Mouse (Mus musculus) gastrocnemius, postnatal 25 days (tissue): ENCODE measurements at regions not wholly inside any gene's neighbourhood (a gene's known extent, or its start where the extent isn't known, plus 50 kb on each side); places are given as distances from the start of the nearest gene placed in this dataset.
A peak's percentile ranks its signal among the peaks of the same experiment; 100 is the strongest.

Source experiments
- DNase-seq: peaks from one replicate; pipeline ENCODE4 v3.0.0; 2022

GRCm38 (mm10) chr17:49149896-49150295 is 217.7 kb downstream of the Lrfn2 start:
- DNase-seq = no peak

DNA sequence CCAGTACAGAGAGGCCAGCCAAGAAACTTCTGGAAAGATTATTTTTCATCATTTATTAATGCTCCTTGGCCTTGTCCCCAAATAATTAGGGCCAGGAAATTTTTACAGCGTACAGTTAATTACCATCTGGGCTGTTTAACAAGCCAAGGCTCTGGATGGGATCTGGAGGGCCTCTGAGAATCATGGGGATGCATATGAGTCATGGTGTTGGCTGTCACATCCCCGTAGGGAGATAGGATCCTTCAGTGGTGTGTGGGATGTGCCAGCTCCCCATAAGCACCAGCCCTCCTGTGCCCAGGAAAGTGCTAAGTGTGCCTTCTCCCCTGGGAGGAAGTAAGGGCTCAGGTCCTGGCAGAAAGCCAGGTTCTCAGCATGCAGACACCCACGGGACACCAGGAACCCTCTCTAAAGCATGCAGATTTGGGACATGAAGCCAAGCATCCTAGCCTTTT is 218.8 kb downstream of the Lrfn2 start:
- peak; percentile 34 for DNase-seq

DNA sequence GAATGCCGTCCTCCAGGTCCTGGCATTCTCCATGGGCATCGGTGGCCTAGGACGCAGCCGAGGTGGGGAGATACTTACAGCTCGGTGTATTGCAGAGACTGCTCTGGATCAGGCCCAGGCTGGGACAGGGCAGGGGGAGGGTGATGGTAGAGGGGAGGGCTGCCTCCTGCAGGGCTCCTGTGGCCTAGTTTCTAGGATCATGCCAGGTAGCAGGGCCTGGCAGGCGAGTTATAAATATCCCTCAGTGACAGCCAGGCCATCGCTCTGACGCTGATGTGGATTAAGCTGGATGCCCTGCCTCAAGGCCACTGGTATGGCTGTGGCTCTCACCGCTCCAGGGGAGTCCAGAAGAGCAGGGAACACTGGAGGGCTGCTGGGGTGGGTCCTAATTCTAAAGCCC is 221.8 kb downstream of the Lrfn2 start:
- peak; percentile 23 for DNase-seq

DNA sequence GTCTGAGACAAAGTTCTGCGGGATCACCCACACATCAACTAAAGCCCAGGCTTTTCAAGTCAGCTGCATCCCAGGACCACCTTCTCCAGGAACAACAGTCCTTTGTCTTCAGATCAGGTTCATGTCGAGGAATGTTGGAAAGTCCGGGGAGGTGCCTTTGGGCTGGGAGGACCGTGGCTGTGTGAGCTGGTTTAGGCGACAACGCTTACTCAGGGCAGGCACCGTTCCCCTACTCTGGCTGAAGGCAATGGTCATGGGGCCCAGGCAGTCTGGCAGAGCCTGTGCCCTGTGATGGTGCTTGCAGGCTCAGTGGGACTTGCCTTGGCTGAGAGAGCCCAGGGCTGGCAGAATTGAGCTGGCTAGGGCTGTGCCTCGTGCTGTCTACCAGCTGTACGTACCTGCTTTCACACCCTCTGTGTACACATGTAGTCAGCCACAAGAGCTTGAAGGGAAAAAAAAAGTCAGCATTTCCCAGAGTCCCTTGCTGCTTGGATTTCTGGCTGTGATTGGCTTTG is 222.9 kb downstream of the Lrfn2 start:
- DNase-seq = no peak

DNA sequence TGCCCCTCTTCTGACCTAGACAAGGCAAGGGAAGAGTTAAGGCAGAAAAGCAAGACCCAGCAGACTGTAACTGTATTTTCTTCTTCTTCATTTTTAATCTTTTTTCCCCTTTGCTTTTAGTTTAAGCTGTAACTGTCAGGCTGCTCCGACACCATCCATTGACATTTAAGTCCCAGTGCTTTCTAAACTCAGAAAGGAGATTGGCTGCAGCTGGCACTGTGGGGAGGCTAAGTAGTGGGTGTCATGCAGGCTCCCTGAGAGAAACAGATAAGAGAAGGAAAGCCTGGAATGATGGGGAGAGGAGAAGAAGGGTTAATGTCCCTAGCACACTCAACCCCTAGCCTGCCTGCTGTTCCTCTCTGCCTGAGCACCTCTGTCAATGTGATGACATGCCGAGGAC is 225.4 kb downstream of the Lrfn2 start:
- DNase-seq = no peak

DNA sequence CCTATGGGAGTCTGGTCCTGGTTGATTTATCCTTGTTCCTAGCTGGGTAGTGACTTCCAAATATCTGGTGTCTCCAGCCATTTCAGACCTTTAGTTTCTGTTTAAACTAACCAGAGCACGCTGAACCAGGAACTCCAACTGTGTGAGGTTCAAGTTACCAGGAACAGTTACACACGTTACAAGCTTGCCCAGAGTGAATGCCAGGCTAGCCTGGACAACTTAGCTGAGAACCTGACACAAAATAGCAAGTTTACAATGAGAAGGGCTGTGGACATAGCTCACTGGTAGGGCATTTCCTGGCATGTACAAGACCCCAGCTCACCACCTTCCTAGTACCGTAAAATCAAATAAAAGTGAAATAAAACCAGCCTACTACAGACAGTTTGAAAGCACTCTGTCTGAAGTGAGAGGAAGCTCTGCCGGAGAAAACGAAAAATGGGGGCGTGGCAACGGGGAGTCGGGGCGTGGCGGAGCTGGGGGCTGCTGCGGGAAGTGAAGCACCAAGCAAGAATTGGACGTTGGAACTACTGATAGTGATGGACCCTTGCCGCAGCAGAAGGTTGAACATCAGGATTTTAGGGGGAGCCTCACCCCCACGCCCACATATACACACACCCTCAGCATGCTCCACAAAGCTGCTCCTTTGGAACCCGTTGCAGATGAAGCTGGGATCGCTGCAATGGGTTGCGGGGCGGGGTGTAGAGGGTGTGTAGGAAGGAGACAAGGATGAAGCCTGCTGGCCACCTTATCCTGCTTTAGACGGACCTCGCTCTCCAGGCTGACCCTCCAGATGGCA is 239.3 kb downstream of the Lrfn2 start:
- DNase-seq = peak; percentile 22

- no peak for DNase-seq
Observed at GRCm38 (mm10) chr17:49172052-49172799, 240.0 kb downstream of the Lrfn2 start.

GRCm38 (mm10) chr17:49172800-49173150 is 240.6 kb downstream of the Lrfn2 start:
- DNase-seq = no peak

- no peak for DNase-seq
Observed at GRCm38 (mm10) chr17:49177966-49178731, 246.0 kb downstream of the Lrfn2 start.

DNA sequence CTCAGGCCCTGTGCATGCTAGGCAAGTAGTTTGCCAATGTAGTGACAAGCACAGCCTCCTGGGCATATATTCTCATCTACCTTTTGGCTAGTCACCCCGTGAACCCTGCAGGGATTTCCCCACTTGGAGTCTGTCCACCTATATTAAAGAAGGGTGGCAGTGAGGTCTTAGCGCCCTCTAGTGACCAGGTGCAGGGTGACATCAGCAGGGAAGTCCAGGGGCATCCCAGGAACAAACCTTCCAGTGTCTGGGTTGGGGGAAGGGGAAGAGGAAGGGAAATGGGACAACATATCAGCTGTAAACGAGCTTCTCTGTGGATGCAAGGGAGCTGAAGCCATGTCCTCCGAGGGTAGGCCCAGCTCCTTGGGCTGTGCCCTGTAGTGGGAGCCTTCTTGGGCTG is 245.7 kb upstream of the Mocs1 start:
- DNase-seq = no peak

GRCm38 (mm10) chr17:49183917-49184316 is 244.2 kb upstream of the Mocs1 start:
- no peak for DNase-seq

DNA sequence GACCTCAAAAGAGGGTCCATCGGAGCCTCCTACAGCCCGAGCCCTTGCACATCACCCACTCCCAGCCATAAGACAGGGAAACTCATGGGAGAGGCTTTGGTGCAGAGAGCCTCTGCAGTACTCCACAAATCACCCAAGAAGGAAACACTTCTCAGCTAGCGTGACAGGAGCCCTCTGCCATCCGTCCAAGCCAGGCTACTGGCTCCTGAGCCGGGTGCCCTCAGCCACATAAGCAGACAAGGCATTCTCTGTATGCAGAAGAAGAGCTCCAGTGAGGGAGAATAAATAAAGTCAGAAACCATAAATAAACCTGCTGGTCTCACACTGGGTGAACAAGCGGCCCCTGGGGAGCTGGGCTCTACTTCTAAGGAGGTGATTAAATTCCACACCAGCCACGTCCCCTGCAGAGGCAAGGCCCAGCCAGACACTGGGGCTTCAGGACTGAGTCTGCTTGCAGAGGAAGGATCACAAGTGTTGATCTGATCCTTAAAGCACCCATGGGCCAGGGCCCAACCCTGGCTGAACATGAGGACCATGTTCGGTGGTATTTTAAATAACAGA is 243.0 kb upstream of the Mocs1 start:
- DNase-seq = no peak

- no peak for DNase-seq
Observed at GRCm38 (mm10) chr17:49189765-49190164, 238.4 kb upstream of the Mocs1 start.

DNA sequence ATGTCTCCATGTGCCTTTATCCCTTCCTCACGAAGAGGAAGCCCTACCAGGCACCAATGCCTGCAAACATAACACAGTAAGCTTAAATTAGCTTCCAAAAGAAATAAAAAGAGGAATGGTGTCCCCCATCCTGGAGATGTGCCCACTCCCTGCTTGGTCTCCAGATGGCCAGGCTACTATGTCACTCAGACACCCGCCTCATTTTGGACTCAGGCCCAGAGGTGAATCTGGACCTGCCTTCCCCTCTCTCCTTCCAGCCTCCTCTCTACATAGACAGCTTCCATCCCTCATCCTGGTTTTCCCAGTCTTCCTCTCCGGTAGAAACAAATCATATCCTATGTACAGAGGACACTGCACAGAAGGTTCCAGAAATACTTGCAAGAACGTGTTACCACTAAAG is 237.8 kb upstream of the Mocs1 start:
- DNase-seq = no peak

DNA sequence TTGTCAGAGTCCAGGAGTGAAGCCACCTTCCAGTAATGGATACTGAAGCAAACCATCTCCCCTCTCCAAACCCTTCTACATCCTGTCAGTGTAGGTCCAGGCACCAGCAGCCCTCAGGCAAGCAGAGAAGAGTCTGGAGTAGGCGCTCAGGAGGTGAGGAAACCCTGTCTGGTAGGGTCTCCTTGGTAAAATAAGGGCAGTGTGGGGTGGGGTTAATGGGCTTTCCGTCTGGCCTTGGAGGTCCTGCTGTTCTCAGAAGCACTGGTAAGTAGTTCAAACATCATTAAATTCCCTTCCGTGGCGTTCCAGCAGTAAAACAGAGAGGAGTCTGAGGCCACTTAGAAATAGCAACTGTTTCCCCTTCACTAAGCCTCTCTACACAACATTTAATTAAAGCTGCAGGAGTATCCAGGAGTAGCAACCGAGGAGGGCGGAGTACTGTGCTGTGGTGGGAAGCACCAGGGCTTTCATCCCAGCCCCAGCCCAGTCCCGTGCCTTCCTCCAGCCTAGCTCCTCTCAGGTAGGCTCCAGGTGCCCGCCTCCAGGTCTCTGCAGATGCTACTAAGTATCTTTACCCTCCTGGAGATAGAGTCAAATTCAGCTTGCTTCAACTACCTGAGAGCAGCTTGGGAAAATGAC is 232.0 kb upstream of the Mocs1 start:
- DNase-seq = no peak

DNA sequence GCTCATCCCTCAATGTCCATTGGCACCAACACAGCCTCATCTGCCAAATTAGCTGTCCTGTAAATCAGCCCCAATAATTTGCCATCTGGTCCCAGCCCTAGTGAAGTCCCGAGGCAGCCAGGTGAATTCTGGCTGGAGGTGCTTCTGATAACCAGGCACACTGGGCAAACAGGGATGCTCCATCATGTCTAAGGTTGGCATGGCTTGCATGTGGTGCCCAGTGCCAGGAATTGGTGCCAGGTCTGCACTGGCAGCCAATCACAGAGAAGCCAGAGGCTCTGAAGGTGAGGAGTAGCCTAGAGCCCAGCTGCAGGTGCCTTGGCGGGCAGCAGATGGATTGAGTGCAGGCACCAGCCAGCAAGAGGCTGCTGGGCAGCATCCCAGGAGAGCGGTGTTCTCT is 226.7 kb upstream of the Mocs1 start:
- DNase-seq = no peak

DNA sequence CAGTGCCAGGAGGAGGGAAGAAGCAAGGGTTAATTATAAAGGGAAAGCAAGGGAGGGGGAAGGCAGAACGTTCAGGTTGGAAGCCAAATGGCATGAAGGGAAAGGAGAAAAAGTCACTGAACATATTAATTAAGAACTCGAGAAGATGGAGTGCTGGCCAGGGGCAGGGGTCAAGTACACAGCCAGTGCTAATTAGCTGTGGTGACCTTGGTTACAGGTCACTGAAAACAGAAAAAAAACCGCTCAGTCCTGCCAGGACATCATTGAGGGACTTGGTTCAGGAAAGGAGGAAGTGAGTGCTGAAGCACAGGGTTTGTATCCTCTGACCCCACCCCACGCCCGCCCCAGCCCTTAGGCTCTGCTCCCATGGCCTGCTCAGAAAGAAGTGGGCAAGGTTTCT is 223.1 kb upstream of the Mocs1 start:
- no peak for DNase-seq

DNA sequence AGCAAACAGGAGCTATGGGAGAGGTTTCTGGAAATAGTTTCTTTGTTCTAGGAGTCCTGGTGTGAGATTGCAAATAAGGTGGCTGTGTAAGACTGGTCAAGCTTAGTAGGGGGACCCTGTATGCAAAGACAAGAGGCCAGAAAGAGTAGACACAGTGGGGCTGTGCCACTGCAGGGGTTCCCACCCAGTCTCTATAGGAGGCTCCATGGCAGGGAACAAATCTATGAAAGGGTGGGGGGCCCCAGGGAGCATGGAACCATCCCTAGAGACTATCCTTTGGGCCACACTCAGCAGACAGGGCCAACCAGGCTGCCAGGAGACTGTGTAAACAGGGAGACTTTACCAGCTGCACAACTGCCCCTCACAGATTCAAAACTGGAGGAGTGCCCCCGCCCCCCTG is 222.6 kb upstream of the Mocs1 start:
- no peak for DNase-seq

- no peak for DNase-seq
Observed at GRCm38 (mm10) chr17:49206708-49207107, 221.5 kb upstream of the Mocs1 start.

DNA sequence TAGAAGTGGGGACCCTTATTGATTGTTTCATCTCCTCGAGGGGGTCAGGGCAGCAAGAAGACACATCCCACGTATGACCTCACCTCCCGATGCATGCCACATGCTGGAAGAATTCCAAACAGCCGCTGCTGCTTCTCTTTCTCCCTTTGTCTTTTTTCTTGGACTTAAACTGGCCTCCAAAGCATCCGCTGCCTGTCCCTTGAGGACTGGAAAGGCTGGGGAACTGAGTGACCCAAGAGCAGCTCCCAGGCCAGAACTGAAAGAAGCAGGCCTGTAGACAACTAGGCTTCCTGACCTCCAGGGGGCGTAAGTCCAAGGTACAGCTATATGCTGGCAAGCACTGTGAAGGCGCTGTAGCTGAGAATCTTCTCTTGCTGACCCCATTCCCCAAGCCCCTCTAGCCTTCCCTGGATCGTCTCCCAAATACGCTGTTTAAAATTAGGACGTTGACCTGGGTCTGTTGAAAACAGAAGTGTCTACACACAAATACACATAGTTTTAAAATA is 219.8 kb upstream of the Mocs1 start:
- DNase-seq = no peak

- DNase-seq = no peak
Observed at GRCm38 (mm10) chr17:49212918-49213317, 215.2 kb upstream of the Mocs1 start.

- DNase-seq = no peak
Observed at GRCm38 (mm10) chr17:49215281-49215680, 212.9 kb upstream of the Mocs1 start.
